Mouse (Mus musculus): Measurements from ENCODE around the gene Fry. TPM values are rescaled to one million over a fixed set of nuclear protein-coding genes. Genes with fewer than 3 reads are reported as not detected.

Fry gene
- polyA plus RNA-seq, 1 experiment from 2014 or later, result 8.8 TPM

Other genes with a start within 250 kb of the Fry start
- gene Rxfp2, start 100.0 kb upstream of the Fry start, polyA plus RNA-seq (2014; fragmentation: Nextera tagmentation; extraction: Ambion mirVana), result 0.39 and 0.78 TPM in 2 replicates

Data from midbrain, embryonic 11.5 days (tissue).